Mouse (Mus musculus): Measurements from ENCODE around the gene Sos1.

DNA sequence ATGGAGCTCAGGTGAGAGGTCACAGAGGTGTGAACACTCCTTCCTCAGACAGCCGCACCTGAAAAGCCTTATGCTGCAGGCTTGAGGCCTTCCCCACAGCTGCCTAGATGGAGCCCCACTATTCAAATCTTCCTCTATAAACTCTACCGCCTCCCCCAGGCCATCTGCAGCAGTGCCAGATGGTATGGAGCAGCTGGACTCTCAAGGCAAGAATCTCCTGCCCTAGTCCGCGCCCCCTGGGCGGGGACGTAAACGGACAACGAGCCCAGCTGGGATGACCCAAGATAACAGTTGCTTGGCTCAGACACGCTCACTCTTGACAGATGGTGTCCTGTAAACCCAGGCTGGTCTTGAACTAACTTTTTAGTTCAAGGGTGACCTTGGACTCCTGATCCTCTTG is 37.0 kb upstream of the Sos1 start:
- TF ChIP-seq SMC3 (IDR thresholded peaks at IDR 0.05; ENCODE audit: low read depth, low read length) = peak; percentile 66
- TF ChIP-seq BHLHE40 (IDR thresholded peaks at IDR 0.05; ENCODE audit: low read depth, low read length) = no peak

Data from CH12.LX (cell line).